Mouse (Mus musculus) neural tube, embryonic 10.5 days (tissue): Measurements from ENCODE around the gene Mvd.

Experiments used
- DNase-seq: peaks from one replicate; pipeline ENCODE4 v3.0.0-alpha.2; 2017; ENCODE audit warnings: low spot score; ENCODE audit errors: extremely low spot score

The Mvd gene

DNA sequence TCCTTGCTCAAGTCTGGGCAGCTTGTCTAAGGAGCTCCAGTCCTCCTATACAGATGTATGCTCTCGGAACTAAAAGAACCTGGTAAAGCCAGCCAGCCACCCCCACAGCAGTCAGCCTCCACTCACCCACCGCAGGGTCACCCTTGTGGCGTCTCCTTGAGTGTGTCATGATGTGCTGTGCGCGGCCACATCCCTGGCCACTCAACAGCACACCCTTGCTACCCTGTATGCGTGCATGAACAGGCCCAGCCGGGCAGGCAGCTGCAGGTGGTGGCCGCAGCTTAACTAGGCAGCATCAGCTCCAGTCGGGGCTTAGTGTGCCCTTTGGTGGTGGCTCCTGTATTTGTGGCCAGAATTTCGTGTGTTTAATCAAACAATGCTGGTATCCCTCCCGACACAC is 13.9 kb upstream of the Mvd start:
- DNase-seq: no peak

DNA sequence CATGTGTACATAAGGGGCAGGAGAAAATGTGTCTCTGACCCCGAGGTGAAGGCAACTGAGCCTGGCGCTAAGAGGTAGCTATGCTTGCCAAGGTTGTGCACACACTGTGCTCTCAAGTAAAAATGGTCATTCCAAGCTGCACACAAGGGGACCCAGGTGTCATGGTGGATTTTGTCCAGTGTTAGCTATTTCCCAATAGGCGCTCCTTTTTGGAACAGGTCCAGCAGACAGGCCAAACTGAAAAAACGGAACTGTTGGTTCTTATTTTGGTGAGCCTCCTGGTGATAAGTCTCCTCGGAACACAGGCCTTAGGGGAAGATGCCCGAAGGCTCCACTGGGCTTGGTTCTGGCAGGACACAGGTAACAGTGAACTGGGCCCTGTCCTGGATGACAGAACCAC is 11.2 kb upstream of the Mvd start:
- DNase-seq: no peak

DNA sequence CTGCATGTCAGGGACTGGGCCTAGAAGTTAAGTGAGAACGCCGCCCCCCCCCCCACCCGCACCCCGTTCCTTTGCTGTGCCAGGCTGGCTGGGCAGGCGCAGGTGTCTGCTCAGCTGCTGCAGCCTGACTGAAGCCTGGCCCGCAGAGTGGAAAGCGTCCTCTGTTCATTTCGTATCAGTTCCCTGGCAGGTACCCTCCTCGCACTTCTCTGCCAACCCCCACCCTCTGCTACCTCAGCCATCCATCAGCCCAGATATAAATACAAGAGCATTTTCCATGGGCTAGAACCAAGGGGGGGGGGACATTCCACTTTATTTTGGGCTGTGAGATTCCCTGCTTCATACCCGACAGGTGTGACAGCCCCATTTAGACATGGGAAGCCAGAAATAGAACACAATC is 8.9 kb upstream of the Mvd start:
- DNase-seq: no peak

DNA sequence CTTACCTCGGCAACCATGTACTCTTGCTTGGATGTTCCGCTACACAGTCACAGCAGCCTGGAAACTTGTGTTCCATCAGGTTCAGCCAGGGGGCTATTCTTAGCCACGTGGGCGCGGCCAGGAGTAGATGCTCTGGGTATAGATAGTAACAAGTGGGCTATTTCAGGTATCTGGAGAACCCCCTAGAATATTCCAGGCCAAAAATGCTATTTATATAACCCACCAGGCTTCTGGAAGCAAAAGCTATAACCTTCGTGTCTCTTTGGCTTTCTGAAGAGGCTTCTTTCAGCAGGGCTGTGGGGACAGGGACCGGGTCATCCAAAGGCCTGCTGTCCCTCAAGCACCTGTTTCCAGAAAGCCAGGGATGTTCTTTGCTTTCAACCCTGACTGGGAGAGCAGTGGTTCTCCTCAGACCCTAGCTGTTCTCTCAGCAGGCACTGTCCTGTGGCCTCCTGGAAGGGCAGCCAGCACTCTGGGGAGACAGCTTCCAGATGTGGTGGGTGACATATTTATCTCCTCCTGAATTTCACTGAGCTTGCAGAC is 8.0 kb upstream of the Mvd start:
- DNase-seq: no peak

DNA sequence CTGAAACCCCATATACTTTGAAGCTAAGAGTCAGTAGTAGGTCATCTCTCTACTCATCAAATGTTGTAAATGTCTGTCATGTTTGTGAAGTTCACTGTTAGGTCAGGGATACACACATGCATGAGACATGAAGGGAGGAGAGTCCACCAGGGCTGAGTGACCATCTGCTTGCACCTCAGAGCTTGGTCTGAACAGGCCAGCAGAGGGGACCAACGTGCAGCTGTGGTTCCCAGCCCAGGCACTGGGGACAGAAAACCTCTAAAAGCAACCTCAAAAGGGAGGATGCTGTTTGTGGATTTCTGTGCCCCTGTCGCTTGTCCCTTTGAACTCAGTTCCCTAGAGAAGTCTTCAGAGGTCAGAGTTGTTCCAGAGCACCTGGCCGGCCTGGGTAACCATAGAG is 2.0 kb upstream of the Mvd start:
- no peak for DNase-seq

DNA sequence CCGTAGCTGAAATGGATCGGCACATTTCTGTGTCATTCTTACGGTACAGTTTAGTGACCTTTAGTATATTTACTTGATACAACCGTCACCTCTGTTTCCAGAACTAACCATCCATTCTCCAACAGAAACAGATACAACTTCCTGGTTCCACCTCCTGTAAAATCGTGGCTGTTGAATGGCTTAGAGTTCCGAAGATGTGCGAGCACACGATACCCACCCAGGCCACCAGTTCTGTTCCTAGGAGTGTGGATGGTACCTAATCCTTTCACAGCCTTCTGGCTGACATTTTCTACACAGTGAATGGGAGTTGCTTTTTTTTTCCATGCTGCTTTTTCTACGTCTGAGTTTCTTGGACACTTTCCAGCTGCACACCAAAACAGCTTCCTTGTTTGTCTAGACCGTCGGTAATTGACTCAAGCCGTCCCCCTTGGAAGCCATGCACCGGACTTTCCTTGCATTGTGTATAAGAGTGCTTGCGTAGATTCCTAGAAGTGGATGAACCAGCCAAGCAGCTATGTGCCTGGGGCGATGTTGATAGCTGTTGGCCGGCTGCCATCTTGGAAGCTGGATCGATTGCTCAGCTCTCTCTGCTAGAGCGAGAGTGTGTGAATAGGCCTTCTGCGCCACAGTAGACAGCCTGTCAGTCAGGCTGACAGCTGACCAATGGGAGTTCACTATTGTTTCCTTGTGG is 981 bp upstream of the Mvd start:
- peak; percentile 36 for DNase-seq

DNA sequence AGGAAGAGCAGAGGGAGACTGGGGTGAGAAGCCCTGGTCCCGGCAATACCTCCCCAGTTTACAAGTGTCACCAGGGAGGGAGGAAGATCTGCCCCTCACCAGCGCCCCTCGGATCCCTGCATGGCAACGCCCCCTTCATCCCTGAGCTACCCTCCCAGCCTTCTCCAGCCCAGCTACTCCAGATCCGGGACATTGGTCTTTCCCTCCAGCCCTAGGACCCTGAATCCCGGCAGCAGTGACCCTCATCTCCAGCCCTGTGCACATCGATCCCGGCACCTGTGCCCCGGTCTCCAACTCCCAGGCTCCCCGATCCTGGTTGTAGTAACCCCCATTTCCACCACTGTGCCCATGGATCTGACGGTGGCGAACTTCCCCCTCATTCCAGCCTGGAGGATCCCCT is 441 bp downstream of the Mvd start:
- no peak for DNase-seq

DNA sequence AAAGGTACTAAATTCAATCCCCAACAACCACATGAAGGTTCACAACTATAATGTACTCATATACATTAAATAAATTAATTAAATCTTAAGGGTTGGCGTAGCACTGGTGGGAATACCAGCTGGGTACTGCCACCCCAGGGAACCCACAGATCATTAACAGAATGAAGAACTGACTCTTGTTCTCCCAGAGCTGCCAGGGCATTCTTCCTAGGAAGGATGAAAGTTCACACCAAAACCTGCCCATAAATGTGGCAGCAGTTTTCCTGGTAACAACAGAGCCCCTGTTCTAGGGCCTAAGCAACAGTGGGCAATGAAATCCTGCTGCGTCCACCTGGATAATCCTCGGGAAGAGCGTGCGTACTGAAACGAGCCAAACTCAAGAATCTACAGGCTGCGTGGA is 866 bp downstream of the Mvd start:
- DNase-seq: no peak

DNA sequence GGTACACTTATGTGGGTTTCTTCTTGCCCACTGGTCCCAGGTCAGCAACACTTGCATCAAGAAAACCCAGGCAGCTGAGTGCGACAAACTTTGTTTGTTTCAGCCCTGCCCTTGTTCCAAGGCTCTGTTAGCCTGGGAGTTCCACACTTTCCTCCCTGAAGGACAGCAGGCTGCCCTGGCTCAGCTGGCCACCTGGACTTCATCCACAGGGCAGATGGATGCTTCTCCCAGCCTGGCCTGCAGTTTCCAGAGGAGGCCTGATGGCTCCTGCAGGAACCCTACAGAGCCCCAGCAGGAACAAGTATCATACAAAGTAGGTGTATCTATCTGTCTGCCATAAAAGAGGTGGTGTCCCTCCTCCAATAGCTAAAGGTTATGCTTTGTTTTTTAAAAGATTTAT is 1.9 kb downstream of the Mvd start:
- no peak for DNase-seq

DNA sequence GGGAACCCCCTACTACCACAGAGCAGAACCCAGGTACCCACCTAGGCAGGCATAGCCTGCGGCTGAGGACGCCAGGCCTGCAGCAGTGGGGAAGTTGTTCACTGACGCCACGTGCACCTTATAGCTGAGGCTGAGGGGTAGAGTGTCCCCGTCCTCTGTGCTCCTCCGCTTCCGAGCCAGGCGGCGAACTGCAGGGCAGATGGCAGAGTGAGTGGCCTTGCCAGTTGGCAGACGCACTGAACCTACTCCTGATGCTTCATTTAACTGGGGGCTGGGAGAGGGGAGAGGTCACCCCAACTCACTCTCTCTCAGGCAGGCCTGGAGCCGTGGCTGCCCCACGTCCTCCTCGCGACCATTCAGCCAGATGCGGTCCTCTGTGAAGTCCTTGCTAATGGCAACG is 3.9 kb downstream of the Mvd start:
- no peak for DNase-seq

DNA sequence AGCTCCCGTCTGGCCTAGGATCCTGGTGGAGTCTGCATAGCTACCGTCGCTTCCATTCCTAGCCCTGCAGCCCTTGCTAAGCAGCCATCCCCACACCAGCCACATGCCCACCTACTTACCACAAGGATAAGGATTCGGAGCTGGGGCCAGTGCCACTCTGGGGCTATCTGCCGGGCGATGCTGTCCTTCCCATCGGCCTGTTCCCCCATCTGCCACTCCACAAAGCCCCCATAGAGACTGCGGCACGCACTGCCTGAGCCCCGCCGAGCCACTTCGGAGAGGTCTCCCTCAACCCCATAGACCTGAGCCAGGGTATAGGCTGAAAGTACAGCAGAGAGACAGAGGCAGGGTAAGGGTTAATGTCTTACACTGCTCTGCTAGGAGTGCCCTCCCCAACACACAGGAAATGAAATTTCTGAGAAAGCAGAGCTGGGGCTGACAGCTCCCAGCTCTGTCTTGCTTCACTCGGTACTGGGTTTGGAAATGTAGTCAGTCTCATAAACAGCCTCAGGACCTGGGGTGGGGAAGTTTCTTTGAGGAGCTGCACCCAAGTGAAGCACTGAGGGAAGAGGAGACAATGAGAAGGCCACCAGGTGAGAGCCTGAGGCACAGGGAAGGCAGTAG is 5.4 kb downstream of the Mvd start:
- no peak for DNase-seq

DNA sequence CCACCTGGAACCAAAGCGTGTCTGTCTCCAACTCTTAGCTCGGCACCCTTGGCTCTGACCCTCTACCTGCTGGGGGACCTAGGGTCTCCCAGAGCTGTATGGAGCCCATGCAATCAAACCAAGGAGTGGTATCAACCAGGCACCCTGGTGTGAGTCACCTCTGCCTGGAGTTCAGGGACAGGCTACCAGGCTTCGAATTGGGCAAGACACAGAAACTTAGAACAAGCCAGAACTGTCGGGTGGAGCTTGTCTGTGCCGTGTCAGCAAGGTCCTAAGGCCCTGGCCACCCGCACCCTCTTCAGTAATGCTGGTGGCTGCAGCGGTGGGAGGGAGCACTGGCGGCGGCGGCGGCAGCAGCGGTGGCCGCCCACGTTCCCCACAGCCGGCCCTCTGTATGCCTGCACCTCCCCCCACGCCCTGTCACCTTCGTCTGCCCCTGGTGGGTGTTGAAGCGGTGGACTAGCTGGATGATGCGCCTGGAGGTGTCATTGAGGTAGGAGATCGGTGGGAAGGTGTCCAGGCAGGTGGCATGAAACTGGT is 6.6 kb downstream of the Mvd start:
- no peak for DNase-seq

DNA sequence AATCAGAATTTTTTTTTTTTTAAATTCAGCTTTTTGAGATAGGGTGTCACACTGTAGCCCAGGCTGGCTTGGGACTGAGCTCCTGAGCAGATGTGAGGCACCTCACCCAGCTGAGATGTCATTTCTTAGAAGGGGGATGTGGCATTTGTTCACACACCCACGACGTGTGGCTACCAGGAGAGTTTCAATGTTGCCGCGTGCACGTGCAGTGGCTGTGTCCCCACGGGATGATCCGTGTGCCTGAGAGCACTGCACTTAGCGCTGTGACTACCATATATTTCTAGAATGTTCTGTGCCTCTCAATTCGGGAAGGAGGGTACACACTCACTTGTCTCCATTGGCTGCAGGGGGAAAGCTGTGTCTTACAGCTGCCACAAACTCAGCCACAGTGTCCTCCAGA is 7.1 kb downstream of the Mvd start:
- DNase-seq: no peak

DNA sequence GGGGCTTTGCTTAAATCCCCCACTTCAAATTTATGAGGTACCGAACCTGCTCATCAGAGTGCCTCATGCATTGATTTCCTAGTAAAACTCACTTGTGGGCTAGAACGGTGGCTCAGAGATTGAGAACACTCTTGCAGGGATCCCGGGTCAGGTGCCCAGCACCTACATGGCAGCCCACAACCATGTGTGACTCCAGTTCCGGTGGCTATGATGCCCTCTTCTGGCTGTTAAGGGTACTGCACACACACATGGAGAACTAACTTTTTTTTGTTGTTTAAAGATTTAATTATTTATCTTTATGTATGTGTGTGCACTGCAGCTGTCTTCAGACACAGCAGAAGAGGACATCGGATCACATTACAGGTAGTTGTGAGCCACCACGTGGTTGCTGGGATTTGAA is 7.8 kb downstream of the Mvd start:
- no peak for DNase-seq

DNA sequence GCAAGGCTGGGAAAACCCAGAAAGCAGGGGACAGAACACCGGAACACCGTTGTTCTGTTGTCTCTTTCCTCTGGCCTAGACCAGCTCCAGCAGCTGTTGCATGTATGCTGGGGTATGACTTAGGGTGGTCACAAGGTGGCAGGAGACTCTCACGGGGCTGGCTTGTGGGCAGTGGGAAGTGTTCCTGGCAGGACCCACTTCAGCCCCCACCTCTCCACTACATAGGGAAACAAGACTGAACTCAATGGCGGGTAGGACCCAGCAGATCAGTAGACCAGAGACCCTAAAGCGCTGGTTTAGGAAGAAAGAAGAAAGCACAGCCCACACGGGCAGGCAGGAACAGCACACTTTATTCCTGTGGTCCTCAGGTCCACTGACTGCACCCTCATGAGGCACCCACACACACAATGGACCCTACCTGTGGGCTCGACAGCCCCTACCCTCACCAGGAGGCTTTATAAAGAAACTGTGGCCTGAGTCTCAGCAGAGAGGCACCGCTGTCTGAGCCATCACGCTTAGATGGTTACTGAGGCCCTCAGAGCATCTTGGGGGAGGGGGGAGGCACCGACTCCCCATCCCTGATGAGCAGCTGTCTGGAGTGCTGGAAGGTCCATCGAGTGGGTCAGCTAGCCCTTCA is 9.8 kb downstream of the Mvd start:
- no peak for DNase-seq

DNA sequence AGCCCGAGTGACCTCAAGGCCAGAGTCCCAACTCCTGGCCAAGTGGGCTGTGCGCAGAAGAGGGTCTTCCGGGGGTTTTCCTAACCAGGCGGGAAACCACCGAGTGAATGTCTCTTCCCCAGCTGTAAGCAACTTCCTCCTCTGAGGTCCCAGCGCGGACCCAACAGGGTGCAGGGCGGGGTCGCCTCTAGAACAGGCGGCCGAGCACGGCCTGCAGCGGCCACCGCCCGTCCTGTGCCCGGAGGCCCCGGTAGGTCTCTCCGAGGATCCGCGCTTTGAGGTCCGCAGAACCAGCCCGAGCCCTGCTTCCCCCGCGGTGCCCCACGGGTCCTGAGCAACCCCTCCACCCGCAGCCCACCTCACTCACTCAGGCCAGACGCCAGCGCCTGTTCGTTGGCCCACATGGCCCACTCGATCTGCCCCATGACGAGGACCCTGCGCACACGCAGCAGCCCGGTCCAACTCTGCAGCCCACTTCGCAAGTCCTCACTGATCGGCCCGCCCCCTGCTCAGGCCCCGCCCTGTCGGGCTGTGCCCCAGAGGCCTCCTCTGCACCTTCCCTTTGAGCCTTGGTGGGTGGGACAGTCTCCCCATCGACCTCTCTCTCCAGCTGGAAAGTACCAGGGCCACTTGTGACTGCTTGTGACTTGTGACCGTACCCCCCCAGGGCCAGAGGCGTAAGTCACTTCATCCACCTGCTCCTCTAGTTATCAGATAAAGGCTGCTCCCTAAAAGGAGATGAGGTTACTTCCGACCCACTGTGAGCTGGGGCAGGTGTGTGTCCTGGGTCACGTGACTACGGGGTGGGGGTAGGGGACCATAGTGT is 10.6 kb downstream of the Mvd start, which contains the start of gene Cyba:
Cyba (minus strand) TSS at position 488 of the 826 bp plus-strand sequence.
- peak; percentile 64 for DNase-seq

DNA sequence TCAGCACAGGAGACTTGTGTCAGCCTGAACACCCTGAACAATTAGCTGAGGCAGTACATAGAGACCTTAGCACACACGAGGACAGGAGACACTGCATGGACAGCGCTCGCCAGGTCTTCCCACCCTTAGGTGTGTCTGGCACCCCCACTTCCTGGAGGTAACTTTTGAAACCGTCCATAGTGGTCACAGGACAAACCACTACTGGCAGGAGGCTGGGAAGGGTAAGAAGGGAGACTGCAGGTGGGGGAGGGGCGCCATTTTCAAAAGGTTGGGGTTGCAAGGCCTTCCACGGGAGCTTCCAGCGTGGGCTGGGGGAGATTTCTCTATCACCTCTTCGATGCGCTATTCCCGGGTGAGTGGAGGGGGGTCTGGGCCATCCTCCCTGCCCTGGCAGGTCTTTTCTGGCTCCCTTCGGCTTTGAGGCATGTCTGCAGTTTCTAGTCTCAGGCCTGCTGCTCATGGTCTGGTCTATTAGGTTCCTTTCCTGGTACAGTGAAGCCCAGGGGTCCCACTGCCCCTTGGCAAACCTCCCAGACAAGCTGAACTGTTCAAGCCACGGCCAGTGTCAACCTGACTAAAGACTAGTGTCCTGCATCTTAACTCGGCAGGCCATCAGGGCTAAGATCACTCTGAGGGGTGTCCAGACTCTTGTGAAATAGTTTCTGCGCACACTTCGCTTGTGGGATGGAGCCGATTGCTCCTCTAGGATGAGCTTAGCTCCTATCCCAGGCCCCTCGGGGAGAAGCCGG is 11.4 kb downstream of the Mvd start:
- no peak for DNase-seq

DNA sequence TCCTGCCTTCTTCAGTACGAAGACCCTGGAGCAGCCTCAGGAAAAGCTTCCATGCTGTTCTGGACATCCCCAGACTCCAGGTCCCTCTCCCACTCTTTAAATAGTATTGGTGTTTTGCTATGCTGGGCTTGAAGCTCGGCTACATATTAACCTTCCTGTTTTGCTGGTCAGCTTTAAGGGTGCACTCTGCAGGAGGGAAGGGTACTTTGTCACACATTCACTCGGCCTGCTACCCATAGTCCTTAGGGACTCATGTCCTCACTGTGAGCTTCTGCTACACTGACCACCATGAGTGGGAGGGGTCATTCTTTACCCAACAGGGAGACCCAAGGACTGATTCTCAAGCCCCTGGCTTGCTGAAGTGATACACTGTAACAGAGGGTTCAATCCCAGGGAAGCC is 12.6 kb downstream of the Mvd start:
- no peak for DNase-seq

DNA sequence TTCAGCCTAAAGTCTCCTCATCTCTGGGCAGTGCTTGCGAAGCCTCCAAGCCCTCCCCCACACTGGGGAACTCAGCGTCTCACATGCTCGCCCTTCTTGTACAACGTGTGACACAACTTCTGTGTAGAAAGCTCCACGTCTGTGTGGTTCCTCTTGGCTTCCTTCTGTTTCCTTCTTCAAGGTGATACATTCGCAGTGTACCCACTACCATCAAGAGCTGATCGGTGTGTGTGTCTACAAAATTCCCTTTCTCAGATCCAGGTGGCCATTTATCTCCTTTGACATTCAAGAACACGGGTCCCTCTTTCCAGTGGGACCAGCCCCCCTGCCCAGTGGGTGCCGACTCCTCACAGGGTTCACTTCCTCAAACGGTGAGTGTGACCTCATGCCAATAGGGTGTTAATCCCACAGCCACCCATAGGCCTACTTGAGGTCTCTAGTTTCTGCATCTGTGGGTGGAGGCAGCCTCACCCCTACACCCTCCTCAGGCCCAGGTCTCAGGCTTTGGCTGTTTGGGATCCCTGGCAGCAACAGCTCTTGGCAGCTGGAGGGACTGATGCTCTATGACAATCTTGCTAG is 13.1 kb downstream of the Mvd start:
- DNase-seq: no peak

DNA sequence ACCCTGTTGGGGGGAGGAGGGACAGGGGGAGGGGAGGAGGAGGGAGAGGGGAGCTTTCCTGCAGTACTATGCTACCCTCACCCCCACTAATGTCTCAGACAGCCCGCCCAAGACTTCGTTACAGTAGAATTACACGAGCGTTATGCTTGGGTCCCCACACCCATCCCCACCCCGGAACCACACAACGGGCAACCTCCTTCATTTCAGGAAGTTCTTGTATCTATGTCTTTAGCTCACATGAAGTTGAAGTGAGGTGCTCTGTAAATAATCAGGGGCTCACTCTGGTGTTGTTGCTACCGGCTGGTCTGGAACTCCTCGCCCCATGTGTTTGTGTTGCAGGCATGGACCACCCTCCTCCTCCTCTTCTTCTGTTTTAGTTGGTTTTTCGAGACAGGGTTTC is 15.1 kb downstream of the Mvd start:
- no peak for DNase-seq
